Mouse (Mus musculus): ENCODE measurements around the gene Zcchc7. TPM values are rescaled to one million over a fixed set of nuclear protein-coding genes. Genes with fewer than 3 reads are reported as not detected.

Zcchc7 gene
- polyA plus RNA-seq, 1 experiment from 2014 or later: 22.9 TPM

DNA sequence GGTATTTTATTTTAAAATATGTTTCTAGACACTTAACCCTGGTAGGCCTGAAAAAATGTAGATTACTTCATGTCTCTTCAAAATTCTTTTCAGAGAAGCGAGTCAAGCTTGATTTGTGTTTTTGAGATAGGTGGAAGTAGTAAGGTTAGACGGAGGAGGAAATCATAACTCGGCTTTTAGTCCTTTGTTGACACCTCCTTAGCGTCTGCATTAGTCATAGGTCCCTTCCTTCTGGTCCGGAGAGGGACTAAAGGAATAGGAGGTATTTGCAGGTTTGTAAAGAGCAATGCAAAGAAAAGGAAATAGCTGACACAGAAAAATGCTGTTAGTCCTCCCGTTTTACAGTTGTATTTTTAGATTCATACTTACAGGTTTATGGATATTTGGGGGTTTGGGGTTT, 135.7 kb downstream of the Zcchc7 start:
- Histone ChIP-seq H3K4me1 (no peaks in the 10 kb centered on the region), H3K4me3 (no peak overlapping the region), H3K36me3 (peaks cover 6% of the 10 kb centered on the region; the same call in 1 of the 2 replicates), H3K27ac (no peak overlapping the region), H3K27me3 (ENCODE audit: insufficient read depth, poor library complexity, severe bottlenecking) (no peaks in the 10 kb centered on the region), H3K9me3 (no peaks in the 10 kb centered on the region)
- 83% methylated on average over 6 of the region's 6 CpGs for WGBS
- no peak for DNase-seq (ENCODE audit: low spot score)

DNA sequence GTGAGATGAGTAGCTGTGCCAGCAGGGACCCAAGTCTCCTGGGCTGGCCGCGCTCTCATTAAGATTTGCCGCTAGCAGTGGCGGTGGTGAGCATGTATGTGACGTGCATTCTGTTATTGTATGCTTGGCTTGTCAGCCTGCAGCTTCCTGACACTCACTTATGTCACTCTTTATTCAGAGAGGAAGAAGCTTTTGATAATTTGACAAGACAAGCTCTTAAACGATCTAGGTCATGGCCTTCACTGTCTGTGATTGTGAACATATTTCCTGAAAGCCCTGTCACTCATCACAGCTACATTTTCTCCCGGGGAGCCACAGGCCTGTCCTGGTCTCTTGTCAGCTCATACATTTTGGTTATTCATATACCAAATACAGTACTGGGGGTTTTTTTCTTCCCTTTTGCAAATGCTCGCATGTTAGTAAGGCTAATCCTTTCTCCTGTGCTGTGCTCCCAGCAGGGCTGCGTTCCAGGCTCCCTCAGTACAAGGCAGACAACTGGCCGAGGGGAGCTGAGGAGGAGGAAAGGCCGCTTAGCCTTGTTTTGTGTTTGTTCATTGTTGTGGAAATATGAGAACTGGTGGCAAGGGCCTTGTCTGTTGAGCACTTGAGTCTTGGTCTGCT, 150.1 kb downstream of the Zcchc7 start:
- DNase-seq (ENCODE audit: low spot score): no peak
- Histone ChIP-seq H3K4me1 (peaks cover 11% of the 10 kb centered on the region; the same call in 1 of the 2 replicates), H3K36me3 (no peaks in the 10 kb centered on the region), H3K4me3 (no peak overlapping the region), H3K27ac (no peak overlapping the region), H3K9me3 (no peaks in the 10 kb centered on the region), H3K27me3 (ENCODE audit: insufficient read depth, poor library complexity, severe bottlenecking) (no peaks in the 10 kb centered on the region)
- WGBS: 47% methylated on average over 11 of the region's 11 CpGs

DNA sequence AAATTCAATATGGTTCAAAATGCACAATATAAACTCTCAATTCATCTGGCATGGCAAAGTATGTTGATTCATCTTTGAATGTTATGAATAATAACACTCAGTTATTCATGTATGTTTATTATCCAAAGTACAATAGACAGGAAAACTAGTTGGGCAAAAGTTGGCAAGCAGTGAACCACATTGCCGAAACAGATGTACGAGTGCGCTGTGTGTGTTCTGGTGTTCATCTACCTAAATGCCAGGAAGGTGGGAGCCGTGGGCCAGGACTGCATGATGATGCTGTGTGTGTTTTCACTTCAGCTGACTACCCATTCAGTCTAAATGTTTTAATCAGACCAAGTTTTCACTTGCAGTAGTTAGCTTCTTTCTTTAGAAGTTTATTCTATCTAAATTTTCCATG, 150.7 kb downstream of the Zcchc7 start:
- Histone ChIP-seq H3K36me3 (no peaks in the 10 kb centered on the region), H3K4me3 (no peak overlapping the region), H3K27me3 (ENCODE audit: insufficient read depth, poor library complexity, severe bottlenecking) (no peaks in the 10 kb centered on the region), H3K27ac (no peak overlapping the region), H3K4me1 (peaks cover 11% of the 10 kb centered on the region; the same call in 1 of the 2 replicates), H3K9me3 (no peaks in the 10 kb centered on the region)
- WGBS: 83% methylated on average over 4 of the region's 4 CpGs
- no peak for DNase-seq (ENCODE audit: low spot score)

DNA sequence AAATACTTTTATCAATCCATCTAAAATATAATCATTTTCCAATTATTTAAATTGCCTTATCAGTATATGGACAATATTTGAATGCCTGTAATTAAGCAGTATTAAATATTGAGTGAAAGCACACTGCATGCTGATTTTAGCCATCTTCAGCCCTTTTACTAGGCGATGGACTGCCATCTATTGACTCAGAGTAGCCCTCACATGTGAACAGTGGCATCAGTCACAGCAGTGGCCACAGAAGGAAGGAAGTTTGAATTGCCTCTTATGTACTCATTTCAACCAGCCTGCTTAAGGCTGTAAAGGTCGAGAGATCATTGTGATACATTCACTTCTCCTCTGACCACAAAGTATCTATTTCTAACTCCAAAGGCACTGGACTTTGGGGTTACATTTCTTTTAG, 154.4 kb downstream of the Zcchc7 start:
- H3K4me3 ChIP-seq: no peak overlapping the region
- H3K36me3 ChIP-seq: no peaks in the 10 kb centered on the region
- no peaks in the 10 kb centered on the region for H3K27me3 ChIP-seq (ENCODE audit: insufficient read depth, poor library complexity, severe bottlenecking)
- no peak for DNase-seq (ENCODE audit: low spot score)
- H3K4me1 ChIP-seq: peaks cover 10% of the 10 kb centered on the region; the same call in 1 of the 2 replicates
- WGBS: 63% methylated on average over 2 of the region's 2 CpGs
- no peaks in the 10 kb centered on the region for H3K9me3 ChIP-seq
- H3K27ac ChIP-seq: no peak overlapping the region

DNA sequence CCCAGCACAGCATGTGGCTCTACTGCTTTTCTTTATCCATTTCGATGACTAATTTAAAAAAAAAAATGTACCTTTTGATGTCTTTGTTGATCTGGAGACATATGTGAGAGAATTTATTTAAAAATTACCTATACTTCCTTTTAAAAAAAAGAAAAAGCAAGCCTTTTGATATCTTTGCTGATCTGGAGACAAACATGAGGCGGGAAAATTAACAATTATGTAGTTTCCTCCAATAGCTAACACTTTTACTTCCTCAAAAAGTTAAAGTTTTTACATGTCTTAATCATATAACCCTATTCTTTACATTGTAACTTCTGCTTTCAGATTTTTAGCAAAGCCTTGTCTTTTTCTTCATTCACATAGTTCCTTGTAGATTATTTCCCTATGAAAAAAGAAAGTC, 155.2 kb downstream of the Zcchc7 start:
- Histone ChIP-seq H3K27ac (no peak overlapping the region), H3K27me3 (ENCODE audit: insufficient read depth, poor library complexity, severe bottlenecking) (no peaks in the 10 kb centered on the region), H3K9me3 (no peaks in the 10 kb centered on the region), H3K36me3 (no peaks in the 10 kb centered on the region), H3K4me1 (peaks cover 2% of the 10 kb centered on the region; the same call in 1 of the 2 replicates), H3K4me3 (no peak overlapping the region)
- WGBS: 94% methylated on average over 2 of the region's 2 CpGs
- no peak for DNase-seq (ENCODE audit: low spot score)

DNA sequence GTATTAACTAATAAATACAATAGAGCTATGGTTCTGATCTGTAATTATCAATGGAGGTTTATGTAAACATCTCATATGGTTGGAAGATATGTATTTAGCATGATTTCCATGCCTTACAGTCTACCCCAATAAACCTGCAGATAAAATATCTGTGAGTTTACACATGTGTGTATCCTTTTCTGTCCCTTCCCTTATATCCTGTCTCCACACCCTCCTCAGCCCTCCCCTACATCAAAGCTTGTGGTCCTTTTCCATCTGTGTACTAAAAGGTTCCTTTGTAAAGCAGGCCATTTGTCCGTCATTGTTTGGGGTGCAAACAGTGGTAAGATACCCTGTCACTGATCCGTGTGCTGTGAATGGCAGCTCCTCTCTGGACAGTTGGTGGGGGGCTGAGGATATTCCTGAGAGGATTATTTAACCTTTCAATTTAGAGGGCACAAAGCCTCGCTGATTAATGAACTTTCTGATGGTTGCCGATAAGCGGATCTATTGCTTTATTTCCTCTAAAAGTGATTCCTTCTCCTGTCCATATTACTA, 161.7 kb downstream of the Zcchc7 start:
- Histone ChIP-seq H3K4me3 (no peak overlapping the region), H3K27ac (no peak overlapping the region), H3K27me3 (ENCODE audit: insufficient read depth, poor library complexity, severe bottlenecking) (no peaks in the 10 kb centered on the region), H3K36me3 (peaks cover 5% of the 10 kb centered on the region; the same call in 1 of the 2 replicates), H3K4me1 (no peaks in the 10 kb centered on the region), H3K9me3 (no peaks in the 10 kb centered on the region)
- DNase-seq (ENCODE audit: low spot score): no peak
- 84% methylated on average over 5 of the region's 5 CpGs for WGBS

DNA sequence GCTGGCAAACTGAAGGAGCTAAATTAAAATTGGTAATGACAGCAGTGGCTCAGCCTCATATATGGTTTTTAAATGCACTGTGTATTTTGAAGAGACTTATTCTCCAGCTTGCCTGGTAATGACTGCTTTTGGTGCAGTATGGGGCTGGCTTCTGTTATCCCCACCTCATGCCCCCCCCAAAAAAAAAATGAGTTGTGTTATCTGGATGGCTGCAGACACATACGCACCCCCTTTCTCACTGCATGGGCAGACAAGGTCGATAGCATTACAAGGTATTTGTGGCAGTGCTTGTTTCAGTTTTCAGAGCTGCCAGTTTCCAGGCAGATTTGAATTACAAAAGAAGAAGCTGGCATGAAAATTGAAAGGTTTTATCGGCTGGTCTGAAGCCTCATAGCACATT, 162.2 kb downstream of the Zcchc7 start:
- Histone ChIP-seq H3K36me3 (peaks cover 8% of the 10 kb centered on the region; the same call in 1 of the 2 replicates), H3K27me3 (ENCODE audit: insufficient read depth, poor library complexity, severe bottlenecking) (no peaks in the 10 kb centered on the region), H3K27ac (no peak overlapping the region), H3K4me3 (no peak overlapping the region), H3K9me3 (no peaks in the 10 kb centered on the region), H3K4me1 (no peaks in the 10 kb centered on the region)
- no peak for DNase-seq (ENCODE audit: low spot score)
- 78% methylated on average over 3 of the region's 3 CpGs for WGBS

DNA sequence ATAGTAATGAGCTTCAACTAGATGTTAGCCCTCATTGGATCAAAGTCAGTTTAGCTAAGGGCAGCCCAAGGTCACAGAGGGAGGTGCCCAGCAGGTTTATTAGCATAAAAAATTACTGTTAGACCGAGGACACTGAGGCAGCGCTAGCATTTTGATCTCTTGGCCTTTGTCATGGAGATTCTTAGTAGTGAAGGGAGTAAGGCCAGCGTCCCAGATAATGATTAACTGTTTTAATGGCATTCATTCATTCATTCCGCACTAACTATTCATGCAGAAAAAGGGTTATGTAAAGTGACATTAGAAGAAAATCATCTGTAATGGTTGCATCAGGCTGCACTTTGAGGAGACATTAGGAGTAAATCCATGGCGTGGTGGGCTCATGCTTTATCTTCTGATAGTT, 165.2 kb downstream of the Zcchc7 start:
- no peaks in the 10 kb centered on the region for H3K9me3 ChIP-seq
- H3K27me3 ChIP-seq (ENCODE audit: insufficient read depth, poor library complexity, severe bottlenecking): no peaks in the 10 kb centered on the region
- no peak for DNase-seq (ENCODE audit: low spot score)
- 87% methylated on average over 5 of the region's 5 CpGs for WGBS
- H3K4me1 ChIP-seq: no peaks in the 10 kb centered on the region
- peaks cover 10% of the 10 kb centered on the region; the same call in 1 of the 2 replicates for H3K36me3 ChIP-seq
- H3K27ac ChIP-seq: no peak overlapping the region
- H3K4me3 ChIP-seq: no peak overlapping the region

DNA sequence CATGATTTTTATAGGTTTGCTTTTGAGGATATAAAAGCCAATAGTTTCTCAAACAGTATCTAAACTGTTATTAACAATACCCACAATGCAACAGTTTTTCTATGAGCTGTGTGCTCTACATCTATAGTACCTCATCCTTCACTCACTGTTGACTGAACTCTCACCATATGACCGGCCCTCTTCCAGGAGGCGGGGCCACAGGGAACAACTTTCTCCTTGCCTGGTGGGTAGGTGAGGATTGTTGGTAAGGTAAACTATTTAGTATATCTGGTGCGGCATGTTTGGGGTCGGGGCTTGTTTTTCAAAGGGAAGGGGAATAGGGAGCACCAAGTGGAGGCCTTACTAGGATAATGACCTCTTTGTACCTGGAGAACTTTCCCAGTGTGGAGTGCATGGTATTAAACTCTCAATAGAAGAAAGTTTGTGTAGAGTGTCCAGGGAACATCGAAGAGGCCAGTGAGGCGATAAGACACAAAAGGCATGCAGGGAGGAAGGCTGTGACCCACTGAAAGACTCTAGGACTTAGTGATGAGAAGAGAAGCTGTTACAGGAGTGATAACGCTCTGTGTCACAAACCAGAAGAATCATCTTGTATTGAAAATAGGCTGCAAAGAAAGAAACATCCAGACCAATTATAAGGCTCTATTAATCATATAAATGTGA, 166.9 kb downstream of the Zcchc7 start:
- H3K36me3 ChIP-seq: peaks cover 18% of the 10 kb centered on the region
- DNase-seq (ENCODE audit: low spot score): no peak
- no peak overlapping the region for H3K27ac ChIP-seq
- no peaks in the 10 kb centered on the region for H3K27me3 ChIP-seq (ENCODE audit: insufficient read depth, poor library complexity, severe bottlenecking)
- no peak overlapping the region for H3K4me3 ChIP-seq
- no peaks in the 10 kb centered on the region for H3K4me1 ChIP-seq
- H3K9me3 ChIP-seq: no peaks in the 10 kb centered on the region
- 82% methylated on average over 7 of the region's 7 CpGs for WGBS

DNA sequence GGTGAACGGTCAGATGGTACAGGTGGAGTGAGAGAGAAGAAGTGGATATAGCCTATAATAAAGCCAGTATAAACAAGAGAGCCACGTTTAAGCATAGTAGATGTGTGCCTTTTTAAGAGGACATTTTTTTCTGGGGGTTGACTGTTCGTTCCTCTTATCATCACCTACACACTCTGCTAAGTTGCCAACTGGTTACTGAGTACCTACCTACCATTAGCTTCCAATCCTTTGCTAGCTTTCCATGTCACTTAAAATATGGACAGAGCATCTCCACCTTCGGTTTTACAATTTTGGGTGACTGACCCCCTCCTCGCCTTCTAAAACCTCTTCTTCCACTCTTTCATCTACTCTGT, 167.4 kb downstream of the Zcchc7 start:
- H3K27ac ChIP-seq: no peak overlapping the region

DNA sequence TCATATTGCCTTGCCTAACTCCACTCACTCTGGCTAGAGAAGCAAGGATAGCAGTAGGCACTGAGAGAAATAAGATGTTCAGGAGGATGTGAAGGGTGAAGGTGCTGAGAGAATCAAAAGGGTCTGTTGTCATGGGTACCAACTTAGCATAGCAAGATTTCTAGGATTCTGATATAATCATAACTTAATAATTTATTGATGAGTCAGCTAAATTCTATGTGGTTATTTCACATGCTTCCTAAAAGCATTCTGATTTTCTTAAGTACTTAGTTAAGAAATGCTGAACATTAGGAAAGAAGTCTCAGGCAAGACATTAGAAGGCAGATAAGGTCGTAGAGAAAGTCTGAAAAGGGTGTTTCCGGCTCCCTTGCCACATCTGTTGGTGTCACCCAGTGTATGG, 172.3 kb downstream of the Zcchc7 start:
- Histone ChIP-seq H3K9me3 (no peaks in the 10 kb centered on the region), H3K4me3 (no peak overlapping the region), H3K27ac (no peak overlapping the region), H3K36me3 (peaks cover 47% of the 10 kb centered on the region), H3K27me3 (ENCODE audit: insufficient read depth, poor library complexity, severe bottlenecking) (no peaks in the 10 kb centered on the region), H3K4me1 (no peaks in the 10 kb centered on the region)
- WGBS: 74% methylated on average over 2 of the region's 2 CpGs
- DNase-seq (ENCODE audit: low spot score): no peak

More for the DNA sequence above, 167.4 kb downstream of the Zcchc7 start:
- H3K9me3 ChIP-seq: no peaks in the 10 kb centered on the region
- H3K4me3 ChIP-seq: no peak overlapping the region
- DNase-seq (ENCODE audit: low spot score): no peak
- 86% methylated on average over 5 of the region's 5 CpGs for WGBS
- H3K27me3 ChIP-seq (ENCODE audit: insufficient read depth, poor library complexity, severe bottlenecking): no peaks in the 10 kb centered on the region
- H3K36me3 ChIP-seq: peaks cover 18% of the 10 kb centered on the region
- H3K4me1 ChIP-seq: no peaks in the 10 kb centered on the region

DNA sequence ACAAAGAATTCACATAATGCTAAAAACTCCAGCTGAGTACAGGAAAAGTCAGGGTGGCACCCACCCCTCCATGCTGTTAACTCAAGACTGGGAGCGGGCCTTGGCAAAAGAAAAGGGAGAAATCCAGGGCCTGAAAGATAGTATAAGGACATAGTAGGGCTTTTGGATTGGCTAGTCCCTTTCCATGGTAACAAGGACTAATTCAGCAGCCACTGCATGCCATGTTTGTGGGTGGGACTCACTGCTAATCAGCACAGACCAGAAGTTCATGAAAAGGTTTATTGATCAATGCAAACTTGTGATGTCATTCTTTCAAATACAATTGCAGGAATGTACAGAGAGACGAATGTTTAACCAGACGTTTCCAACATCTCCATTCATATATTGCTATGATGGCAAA, 173.1 kb downstream of the Zcchc7 start:
- DNase-seq (ENCODE audit: low spot score): no peak
- 76% methylated on average over 3 of the region's 3 CpGs for WGBS
- H3K36me3 ChIP-seq: peaks cover 53% of the 10 kb centered on the region

DNA sequence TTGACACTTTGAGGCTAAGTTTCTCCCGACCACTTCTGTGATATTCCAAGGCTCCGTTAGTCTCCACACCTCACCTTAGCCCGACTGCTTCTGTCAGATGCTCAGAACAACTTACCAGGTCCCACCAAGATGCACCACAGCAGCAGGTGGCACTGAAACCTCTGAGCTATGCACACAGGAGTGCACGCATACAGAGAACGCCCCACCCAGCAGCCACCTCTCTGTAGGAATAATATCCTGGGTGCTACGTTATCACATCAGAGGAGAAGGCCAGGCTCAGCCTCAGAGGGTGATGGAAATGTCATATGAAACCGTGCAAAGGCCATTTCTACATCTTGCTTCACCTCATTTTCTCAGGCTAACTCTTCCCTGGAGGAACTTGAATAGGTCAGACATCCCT, 174.7 kb downstream of the Zcchc7 start:
- peaks cover 56% of the 10 kb centered on the region for H3K36me3 ChIP-seq
- H3K4me1 ChIP-seq: no peaks in the 10 kb centered on the region
- H3K9me3 ChIP-seq: no peaks in the 10 kb centered on the region
- no peak for DNase-seq (ENCODE audit: low spot score)
- no peaks in the 10 kb centered on the region for H3K27me3 ChIP-seq (ENCODE audit: insufficient read depth, poor library complexity, severe bottlenecking)
- H3K27ac ChIP-seq: no peak overlapping the region
- WGBS: 90% methylated on average over 7 of the region's 7 CpGs
- H3K4me3 ChIP-seq: no peak overlapping the region

More for the DNA sequence above, 173.1 kb downstream of the Zcchc7 start:
- Histone ChIP-seq H3K27ac (no peak overlapping the region), H3K9me3 (no peaks in the 10 kb centered on the region), H3K4me3 (no peak overlapping the region), H3K4me1 (no peaks in the 10 kb centered on the region), H3K27me3 (ENCODE audit: insufficient read depth, poor library complexity, severe bottlenecking) (no peaks in the 10 kb centered on the region)

All from heart, embryonic 10.5 days (tissue).